Mouse (Mus musculus) granulocyte monocyte progenitor cell, adult 5-6 weeks (primary cell): Measurements from ENCODE around the gene Rundc3b. TPM values are rescaled to one million over a fixed set of nuclear protein-coding genes. Genes with fewer than 3 reads are reported as not detected.

Experiments used
- ATAC-seq: replicated peaks from 2 replicates; pipeline ENCODE4 v1.8.0; 2016; ENCODE audit warnings: mild to moderate bottlenecking, moderate TSS enrichment, inconsistent platforms; ENCODE audit not compliant: poor library complexity, severe bottlenecking
- total RNA-seq, 2 experiments: library from RNA; stranded (forward) in 1 of 2; stranded (reverse) in 1 of 2; fragments of 200-712, 200-1000 nt in 1 of 2; fragments of >200 nt in 1 of 2; fragmentation: Nextera tagmentation in 1 of 2; gene quantifications; 2 replicates each; pipeline ENCODE4 v1.2.3; 2014 to 2017

Rundc3b gene
- total RNA-seq (2014; fragmentation: Nextera tagmentation) (0.19 and 0.26 TPM in 2 replicates), total RNA-seq (2017) (0.98 and 1.2 TPM in 2 replicates)

- peak; percentile 98 for ATAC-seq
Measured at GRCm38 (mm10) chr5:8622596-8623231, at the start of gene Rundc3b. TSS of gene Rundc3b (minus strand) at chr5:8622952.

DNA sequence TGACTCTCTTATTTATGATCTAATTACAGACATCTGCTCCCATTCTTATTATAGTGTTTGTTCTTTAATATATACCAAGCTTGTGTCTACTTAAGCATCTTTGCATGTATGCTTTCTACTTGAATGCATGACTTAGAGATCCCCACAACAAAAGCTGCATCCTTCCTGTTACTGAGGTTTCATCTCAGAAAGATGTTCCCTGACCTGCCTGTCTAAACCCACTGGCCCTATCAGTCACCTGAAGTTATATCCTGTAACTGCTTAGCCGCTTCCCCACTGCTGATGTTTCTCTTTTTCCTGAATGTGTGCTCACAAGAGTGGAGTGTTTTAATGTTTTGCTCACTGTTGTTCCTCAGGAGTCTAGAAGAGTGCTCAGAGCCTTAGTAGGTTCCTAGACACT, 46.9 kb upstream of the Rundc3b start:
- no peak for ATAC-seq

- no peak for ATAC-seq
Measured at GRCm38 (mm10) chr5:8667758-8668474, 45.2 kb upstream of the Rundc3b start.

GRCm38 (mm10) chr5:8664678-8665077, 41.9 kb upstream of the Rundc3b start:
- no peak for ATAC-seq

DNA sequence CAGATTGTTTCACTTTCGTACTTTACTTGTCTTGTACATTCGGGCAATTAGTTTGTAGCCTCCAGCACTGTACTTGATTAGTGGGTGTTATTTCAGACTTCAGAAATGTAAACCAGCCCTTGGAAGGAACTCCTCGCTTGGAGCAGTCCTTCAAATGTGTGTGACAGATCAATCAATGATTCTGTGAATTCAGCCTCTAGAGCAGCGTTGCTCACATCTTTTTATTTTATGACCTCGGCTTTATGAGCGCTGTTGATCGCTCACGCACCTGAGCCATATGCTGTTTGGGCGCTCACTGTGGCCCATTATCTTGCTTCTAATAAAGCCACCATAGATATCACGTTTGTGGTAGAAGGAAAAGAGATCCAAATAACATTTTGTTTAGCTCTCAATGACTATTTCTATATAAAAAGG, 38.0 kb upstream of the Rundc3b start:
- ATAC-seq, result no peak

DNA sequence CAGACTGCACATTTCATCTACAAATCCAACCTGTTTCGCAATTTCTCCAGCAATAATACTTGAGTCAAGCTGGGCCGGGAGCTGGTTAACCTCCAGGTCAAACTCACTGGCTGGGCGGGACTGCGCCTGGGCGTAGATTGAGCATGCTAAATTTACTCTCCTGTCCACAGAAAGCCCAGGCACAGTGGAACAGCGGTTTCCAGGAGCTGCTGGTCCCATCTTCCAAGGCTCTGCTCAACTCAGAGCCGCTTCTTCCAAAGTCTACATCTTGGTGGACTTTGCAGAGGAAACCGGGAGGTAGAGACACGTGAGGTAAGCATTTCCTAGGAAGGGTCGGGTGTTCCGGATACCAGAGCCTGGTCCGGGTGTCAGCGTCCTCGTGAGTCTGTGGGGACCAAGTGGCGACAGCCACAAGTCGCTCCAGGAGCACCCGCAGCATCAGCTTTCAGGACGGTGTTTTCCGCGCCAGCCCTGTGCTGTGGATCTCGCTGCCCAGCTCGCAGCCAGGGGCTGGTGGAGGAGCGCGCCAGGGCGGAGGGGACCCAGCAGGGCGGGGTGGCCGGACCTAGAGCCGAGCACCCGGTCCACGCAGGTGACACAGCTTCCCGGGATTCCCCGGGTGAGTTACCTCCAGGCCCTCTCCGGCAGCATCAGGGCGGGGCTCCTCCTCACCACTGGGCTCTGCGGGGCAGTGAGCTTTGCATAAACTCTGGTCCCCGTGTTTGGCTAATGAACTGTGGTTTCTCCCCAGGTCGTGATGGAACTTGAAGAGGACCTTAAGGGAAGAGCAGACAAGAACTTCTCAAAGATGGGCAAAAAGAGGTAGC, 37.4 kb upstream of the Rundc3b start, which contains the start of gene Abcb1a:
Gene Abcb1a, plus strand, starts transcription at position 167 of the 827 bp plus-strand sequence.
- peak; percentile 76 for ATAC-seq

DNA sequence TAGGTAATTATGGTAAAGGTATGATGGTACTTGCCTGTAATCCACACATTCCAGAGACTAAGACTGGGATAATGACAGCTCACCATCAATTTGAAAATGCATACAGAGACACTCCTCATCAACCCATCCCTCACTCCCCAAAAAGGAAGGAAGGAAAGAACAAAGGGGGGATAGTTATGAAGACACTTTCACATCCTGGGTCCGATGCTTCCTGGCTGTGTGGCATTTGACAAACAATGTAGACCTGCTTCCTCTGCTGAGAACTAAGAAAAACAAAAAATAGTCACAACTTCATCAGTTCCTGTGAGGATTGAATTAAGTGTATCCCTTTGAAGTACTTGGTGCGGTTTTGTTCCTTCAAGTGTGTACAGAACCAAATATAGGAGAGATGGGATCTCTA, 29.3 kb upstream of the Rundc3b start:
- no peak for ATAC-seq

- no peak for ATAC-seq
Measured at GRCm38 (mm10) chr5:8648774-8649173, 26.0 kb upstream of the Rundc3b start.

GRCm38 (mm10) chr5:8648300-8648699, 25.5 kb upstream of the Rundc3b start:
- ATAC-seq, result no peak

DNA sequence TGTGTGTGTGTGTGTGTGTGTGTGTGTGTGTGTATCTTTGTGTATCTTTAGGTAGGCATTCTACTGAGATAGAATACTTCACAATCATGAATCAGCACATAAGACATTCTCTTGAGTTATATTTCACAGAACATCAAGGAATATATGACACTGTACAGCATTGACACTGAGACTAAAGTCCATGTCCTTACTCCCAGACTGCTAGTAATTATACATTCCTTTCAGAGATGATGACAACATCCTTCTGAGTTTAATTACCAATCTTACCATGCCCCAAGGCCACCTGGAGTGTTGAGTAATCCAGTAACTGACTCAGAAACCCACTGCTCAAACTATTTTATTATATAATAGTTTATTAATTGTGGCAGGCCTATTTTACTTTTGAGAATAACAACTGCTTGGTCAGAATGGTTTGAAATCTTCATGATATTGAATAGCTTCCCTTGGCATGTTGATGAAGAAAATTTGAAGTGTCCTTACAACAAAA, 11.8 kb upstream of the Rundc3b start:
- no peak for ATAC-seq

GRCm38 (mm10) chr5:8632901-8633300, 10.1 kb upstream of the Rundc3b start:
- ATAC-seq, result no peak

GRCm38 (mm10) chr5:8622071-8622595, 619 bp downstream of the Rundc3b start:
- ATAC-seq, result peak; percentile 57

DNA sequence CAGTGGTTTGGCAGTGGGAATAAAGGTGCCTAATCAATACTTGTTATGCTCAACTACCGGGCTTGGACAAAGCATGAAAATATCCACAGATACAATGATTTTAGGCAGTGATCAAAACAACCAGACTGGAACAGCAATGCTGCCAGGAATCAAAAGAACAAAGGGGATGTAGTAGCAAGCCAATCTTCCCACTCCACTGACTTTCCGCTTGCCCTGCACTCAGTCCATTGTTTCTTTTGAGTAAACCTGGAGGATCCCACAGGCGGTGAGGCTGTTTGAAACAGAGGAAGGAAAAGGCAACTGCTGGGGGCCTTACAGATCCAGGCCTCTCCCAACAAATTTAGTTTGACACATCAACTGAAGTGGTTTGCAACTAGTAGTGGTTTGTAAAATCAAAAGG, 51.6 kb downstream of the Rundc3b start:
- no peak for ATAC-seq

DNA sequence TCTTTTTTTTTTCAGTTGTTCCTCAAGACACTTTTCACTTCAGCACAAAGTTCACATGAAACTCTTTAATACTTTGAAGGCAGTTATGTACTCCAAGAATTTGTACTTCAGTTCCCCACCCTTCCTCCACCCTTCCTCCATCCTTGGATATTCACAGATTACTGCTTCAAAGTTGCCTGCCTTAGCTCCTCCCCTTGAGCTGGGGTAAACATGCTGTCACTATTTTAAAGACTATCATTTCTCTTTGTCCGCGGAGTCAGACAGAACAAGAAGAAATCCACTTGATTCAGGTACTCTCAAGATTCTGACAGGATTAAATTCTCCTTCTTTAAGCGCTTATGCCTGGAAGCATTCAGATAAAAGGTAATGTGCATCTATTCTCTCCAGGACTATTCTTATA, 55.9 kb downstream of the Rundc3b start:
- ATAC-seq, result no peak

- no peak for ATAC-seq
Measured at GRCm38 (mm10) chr5:8544512-8544911, 78.2 kb downstream of the Rundc3b start.

- ATAC-seq, result no peak
Measured at GRCm38 (mm10) chr5:8542631-8543207, 80.0 kb downstream of the Rundc3b start.

DNA sequence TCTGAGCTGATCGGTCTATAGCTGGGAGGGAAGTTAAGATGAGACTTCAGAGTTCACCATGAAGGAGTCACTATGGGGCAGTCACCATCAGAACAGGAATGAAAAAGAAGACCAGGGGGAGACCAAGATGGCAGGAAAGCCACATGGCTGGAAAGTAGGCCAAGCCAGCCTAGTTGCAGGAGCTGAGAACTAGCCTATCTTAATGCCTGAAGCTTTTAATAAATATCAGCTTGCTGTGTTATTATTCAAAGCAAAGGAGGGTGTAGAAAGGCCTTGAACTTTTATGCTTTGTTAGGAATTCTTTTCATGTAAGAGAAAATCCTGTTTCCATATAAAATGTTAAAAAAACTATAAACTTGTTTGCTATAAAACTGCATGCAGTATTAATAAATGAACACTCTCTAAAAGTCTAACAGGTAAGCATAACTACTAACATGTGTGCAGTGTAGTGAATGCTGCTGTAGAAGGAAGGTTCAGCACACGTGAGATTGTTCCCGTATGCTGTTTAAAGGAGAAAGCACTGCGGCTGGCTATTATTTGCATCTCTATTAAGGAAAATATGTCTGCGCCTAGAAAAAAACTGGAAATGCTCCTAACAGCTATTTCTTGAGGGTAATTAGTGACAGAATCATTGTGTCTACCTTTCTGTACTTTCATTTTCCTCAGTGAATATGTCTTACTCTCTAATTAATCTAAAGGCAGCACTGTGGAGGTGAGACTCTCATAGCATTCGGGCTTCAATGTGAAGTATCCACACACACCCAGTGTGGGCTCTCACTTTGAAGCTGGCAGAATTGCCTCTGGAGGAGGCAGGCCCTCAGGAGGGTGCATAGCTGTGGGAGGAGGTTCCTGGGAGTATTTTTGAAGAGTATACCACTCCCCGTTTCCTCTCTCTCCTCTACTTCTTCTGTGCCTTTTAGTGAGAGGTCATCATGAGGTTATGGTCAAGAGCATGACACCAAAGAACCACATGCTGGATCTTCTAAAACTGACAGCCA, 81.3 kb downstream of the Rundc3b start:
- ATAC-seq, result no peak

DNA sequence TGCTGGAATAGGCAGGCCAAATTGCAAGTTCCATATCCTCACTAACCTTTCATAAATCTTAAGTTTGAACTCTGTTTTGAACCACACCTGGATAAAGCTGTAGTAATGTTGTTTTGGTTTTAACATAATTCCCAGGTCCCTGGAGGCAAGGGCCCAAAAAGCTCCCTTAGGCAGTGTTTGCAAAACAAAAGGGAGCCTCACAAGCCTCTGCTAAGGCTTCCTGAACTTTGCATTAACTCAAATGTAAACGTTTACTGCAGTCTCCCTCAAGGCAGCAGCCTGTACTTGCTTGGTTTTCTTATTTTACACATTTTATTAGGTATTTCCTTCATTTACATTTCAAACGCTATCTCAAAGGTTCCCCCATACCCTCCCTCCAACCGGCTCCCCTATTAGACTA, 103.7 kb downstream of the Rundc3b start:
- no peak for ATAC-seq

DNA sequence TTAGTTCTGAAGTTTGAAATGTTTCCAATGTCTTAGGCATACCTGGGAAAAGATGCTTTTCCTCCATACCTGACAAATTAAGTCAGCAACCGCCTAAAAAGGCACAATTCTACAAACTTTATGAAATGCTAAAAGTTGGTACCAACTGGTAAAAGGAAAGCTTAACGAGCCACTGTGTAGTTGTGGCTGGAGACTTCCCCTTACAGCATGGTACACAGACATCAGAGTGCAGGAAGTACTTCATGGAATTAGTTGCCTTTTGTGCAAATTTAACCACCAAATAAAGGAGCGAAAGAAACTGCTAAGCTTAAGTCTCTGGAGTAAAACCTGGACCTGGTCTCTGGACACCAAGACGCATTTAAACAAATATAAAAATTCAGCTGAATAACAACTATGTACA, 131.0 kb downstream of the Rundc3b start:
- no peak for ATAC-seq
